Mouse (Mus musculus) erythroid progenitor cell, adult 5-6 weeks (primary cell): ENCODE data around the gene Syt16. TPM values are rescaled to one million over a fixed set of nuclear protein-coding genes. Genes with fewer than 3 reads are reported as not detected.

Experiments
- ATAC-seq: replicated peaks from 2 replicates; pipeline ENCODE4 v1.8.0; 2016; ENCODE audit warnings: moderate number of reproducible peaks, mild to moderate bottlenecking, moderate TSS enrichment, inconsistent platforms; ENCODE audit not compliant: poor library complexity, low FRiP score, severe bottlenecking
- total RNA-seq, 2 experiments: library from RNA; stranded (forward) in 1 of 2; stranded (reverse) in 1 of 2; fragments of 150-400 nt in 1 of 2; fragments of 186-747, 209-891 nt in 1 of 2; gene quantifications; 2 replicates each; pipeline versions ENCODE4 v1.2.3 to v1.2.4; 2015 to 2017; ENCODE audit warnings: low replicate concordance in 2 of 2

Syt16 gene
- total RNA-seq, 2 experiments from 2014 or later, result not detected

DNA sequence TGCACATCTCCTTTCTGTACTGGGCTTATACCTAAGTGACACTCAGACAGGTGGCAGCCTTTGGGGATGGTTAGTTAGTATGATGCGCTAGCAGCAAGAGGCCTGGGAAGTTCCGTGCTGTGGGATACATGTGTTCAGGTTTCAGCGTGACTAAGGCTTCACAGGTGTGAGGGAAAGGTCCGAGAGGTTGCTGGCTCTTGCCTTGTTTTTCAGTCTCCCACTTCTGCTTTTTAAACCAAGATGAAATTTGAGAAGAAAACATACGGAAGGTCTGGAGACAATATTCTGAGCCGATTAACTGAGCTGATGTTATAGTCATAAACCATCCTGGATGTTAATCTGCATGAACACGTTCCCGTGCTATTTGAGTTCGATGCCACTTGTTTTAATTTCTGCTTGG, 5.0 kb downstream of the Syt16 start:
- no peak for ATAC-seq

GRCm38 (mm10) chr12:74009448-74009911, 12.0 kb downstream of the Syt16 start:
- ATAC-seq, result no peak

- ATAC-seq, result 0 out of 2 replicates have a peak, but pooled peaks have one; percentile 56
These were observed 16.3 kb downstream of the Syt16 start for GRCm38 (mm10) chr12:74013739-74014138.

DNA sequence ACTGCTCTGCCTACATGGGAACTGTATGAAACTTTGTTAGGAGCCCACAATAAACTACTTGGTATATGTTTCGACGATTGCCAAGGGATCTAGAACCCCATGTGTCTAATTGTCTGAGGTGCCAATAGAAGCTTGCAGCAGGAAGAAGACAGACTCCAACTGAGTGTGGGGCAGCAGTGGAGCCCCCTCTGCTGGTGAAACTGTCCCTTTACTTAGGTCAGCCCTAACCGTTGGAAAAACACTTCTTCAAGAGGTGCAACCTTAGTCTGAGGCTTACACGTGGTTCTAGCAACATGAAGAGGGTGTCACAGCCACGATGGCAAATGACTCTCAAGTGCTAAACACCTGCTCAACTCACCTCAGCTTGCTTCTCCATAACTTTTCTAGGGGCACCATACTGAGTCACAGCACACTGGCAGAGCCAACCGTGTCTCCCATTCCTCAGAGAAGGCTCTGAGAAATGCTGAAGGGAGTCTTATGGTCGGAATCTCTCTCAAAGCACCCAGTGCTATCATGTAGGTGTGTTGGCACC, 17.3 kb downstream of the Syt16 start:
- no peak for ATAC-seq

DNA sequence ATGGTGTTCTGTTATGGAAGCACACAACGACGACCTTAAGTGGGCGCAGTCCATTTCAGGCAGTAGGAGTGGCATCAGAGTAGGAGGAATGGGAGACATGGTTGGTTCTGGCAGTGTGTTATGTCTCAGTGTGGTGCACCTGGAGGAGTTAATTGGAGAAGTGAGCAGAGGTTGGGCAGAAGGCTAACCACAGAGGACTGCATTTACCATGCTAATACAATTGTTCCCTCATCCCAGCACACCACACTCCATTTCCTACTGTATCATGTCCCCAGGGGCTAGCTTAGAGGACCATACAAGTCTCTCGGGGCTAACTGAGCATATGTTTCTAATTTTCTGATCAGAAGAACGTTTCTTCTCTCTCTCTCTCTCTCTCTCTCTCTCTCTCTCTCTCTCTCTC, 18.0 kb downstream of the Syt16 start:
- ATAC-seq, result no peak

DNA sequence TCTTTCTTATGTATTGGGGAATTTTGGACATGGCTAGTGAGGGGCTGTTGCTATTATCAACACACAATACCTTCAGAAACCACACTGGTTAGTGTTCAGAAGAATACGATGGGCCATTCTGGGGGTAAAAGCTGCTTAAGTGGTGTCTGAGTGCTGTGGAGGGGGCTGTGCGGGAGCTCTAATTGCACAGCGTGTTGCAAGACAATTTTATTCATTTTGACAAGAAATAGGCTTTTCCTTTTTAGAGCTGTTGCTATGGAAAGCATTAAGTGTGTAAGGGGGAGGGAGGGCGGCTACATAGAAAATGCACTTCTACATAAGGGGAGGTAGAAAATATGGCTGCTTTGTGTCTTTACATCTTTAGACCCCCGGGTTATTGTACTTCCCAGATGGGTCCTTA, 25.8 kb downstream of the Syt16 start:
- ATAC-seq, result no peak

DNA sequence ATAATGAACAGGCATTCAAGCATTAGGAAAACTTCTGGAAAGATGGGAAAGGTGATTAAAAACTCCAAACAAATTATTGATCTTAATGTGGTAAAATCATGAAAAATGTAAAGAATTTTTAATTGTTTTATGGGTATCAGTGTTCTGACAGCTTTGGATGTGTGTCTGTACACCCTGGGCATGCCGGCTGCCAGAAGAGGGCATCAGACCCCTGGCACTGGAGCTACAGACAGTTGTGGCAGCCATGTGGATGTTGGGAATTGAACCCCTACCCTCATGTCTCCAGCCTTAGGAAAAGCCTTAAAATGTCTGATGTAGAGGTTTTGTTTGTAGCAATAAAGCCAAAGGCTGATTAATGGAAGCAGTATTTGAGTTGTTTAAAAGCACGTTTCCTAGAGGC, 27.5 kb downstream of the Syt16 start:
- ATAC-seq, result no peak

DNA sequence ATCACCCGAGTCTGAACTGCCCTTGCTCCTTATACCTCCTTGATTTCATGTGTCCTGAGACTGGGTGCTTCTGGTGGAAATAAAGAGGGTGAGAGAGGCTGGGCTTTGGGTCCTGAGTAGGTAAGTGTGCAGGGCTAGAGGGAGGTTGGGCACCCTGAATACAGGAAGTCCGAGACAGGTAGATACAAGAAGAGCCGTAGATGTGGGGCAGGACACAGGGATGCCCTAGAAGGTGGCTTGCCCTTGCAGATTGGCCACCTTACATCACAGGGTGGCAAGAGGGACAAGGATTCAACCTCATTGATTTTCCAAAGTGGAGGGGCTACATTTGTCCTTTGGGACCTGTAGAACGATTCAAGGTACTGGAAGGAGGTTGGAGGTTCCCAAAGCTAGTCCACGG, 45.8 kb downstream of the Syt16 start:
- no peak for ATAC-seq

- ATAC-seq, result no peak
These were observed 46.3 kb downstream of the Syt16 start for GRCm38 (mm10) chr12:74043755-74044154.

GRCm38 (mm10) chr12:74044241-74044640, 46.8 kb downstream of the Syt16 start:
- ATAC-seq, result no peak

GRCm38 (mm10) chr12:74055336-74055931, 58.0 kb downstream of the Syt16 start:
- 0 out of 2 replicates have a peak, but pooled peaks have one; percentile 30 for ATAC-seq

GRCm38 (mm10) chr12:74056162-74056561, 58.7 kb downstream of the Syt16 start:
- no peak for ATAC-seq

- no peak for ATAC-seq
These were observed 65.1 kb downstream of the Syt16 start for GRCm38 (mm10) chr12:74062547-74062946.

GRCm38 (mm10) chr12:74068912-74069311, 71.5 kb downstream of the Syt16 start:
- no peak for ATAC-seq

DNA sequence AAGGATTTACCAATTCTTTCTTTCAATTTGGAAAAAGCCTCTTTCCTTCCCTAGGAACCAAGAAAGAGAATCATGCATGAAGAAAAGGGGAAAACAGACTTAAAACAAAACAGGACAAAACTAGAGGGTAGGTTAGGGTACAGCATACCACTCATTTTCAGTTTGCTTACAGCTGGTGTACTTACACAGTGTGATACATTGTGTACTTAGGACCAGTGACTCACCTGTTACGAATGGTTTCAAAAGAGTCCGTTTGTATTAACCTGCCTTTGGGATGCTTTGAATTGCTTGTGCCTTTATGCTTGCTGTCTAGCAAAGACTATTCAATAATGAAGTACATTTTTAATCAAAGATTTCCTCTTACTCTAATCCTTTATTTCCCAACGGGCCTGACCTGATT, 78.1 kb downstream of the Syt16 start:
- no peak for ATAC-seq

GRCm38 (mm10) chr12:74076091-74076490, 78.6 kb downstream of the Syt16 start:
- no peak for ATAC-seq

- ATAC-seq, result no peak
These were observed 83.7 kb downstream of the Syt16 start for GRCm38 (mm10) chr12:74081122-74081521.

- ATAC-seq, result no peak
These were observed 86.9 kb downstream of the Syt16 start for GRCm38 (mm10) chr12:74084389-74084788.

DNA sequence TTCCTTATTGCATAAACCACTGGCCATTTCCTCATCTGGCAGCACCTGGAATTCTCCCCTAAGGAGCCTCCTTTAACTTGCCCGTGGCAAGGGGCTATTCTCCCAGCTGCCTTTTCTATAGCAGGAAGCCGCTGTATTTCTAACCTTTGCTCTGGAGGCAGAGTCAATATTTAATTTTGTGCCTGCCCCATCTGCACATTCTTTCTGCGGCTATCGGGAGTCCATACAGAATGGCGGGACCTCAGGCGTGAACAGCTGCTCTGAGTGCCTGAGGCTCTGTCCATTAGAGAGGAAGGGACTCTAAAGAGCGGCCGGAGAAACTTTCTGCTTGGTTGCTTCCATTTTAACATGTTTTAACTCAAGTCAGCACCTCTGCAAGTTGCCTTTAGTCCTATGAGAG, 89.6 kb downstream of the Syt16 start:
- ATAC-seq, result no peak

GRCm38 (mm10) chr12:74089342-74090131, 92.1 kb downstream of the Syt16 start:
- no peak for ATAC-seq

GRCm38 (mm10) chr12:74092546-74092945, 95.1 kb downstream of the Syt16 start:
- ATAC-seq, result no peak
